Mouse (Mus musculus) ES-CJ7 (cell line): ENCODE measurements at regions not wholly inside any gene's neighbourhood (a gene's known extent, or its start where the extent isn't known, plus 50 kb on each side); places are given as distances from the start of the nearest gene placed in this dataset.
"Not testable (repeated sequence)": the region's sequence is repeated elsewhere in the genome, so short reads cannot be mapped to it uniquely, and the experiment has no call there.

Experiments
- DNase-seq: peaks from one replicate; pipeline ENCODE4 v3.0.0; 2011; ENCODE audit warnings: low read depth, low spot score

DNA sequence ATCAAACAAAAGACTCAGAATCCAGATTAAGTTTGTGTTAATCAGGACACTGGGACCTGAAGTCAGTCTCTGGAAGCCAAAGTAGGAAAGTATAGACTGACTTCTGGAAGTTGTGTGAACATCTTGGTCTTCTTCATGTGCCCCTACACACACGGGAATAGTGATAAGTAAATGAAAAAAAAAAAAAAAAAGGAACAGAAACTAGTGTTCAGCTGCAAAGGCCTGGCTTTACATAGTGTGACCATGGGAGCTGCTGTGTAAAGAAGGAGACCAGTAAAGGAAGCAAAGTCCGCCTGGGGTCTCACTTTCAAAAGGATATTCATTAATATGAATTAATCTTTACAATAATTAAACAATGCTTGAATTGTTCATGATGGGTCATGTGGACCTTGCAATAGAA lies 190.6 kb upstream of the Tmc3 start:
- DNase-seq = no peak

DNA sequence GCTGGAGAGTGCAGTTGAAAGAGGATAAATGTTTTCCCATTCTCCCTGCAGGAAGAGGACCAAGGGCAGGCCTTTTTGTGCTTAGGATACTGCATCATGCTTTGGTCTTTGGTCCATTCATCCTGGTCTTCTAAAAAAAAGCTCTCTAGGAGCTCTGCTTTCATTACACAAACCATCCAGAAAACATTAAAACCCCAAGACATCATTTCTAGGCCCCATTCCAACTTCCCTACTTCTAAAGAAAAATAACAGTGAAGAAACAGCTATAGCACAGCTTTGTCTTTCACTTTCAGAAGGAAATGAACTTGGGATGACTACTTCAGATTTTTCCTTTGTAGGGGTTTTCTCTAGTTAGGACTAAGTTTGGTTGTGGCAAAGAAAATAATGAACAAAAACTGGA lies 185.1 kb upstream of the Tmc3 start:
- no peak for DNase-seq

DNA sequence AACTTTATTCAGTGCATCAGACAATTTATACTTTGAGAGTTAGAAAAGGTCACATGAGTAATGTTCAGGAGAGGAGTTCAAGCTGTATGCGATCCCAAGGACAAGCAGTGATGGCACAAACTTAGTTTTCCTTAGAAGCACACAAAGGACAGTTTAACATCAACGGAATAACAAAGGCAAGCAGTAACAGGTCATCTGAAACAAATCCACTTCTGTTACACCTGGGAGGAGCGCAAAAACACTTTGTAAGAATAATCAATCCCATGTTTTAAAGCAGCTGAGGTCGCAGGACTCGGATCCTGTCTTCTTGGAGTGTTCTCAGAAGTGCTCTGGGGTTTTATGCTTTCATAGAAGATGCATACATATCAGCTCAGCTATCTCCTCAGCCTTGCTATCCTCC lies 183.7 kb upstream of the Tmc3 start:
- peak; percentile 75 for DNase-seq

DNA sequence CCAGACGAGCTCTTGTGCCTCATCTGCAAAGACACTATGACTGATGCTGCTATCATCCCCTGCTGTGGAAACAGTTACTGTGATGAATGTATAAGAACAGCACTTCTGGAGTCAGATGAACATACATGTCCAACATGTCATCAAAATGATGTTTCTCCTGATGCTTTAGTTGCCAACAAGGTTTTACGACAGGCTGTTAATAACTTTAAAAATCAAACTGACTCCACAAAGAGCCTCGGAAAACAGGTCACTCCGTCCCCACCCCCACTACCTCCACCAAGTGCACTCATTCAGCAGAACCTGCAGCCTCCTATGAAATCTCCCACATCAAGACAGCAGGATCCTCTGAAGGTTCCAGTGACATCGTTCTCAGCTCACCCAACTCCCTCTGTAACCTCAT lies 172.0 kb upstream of the Tmc3 start:
- not testable (repeated sequence) for DNase-seq

DNA sequence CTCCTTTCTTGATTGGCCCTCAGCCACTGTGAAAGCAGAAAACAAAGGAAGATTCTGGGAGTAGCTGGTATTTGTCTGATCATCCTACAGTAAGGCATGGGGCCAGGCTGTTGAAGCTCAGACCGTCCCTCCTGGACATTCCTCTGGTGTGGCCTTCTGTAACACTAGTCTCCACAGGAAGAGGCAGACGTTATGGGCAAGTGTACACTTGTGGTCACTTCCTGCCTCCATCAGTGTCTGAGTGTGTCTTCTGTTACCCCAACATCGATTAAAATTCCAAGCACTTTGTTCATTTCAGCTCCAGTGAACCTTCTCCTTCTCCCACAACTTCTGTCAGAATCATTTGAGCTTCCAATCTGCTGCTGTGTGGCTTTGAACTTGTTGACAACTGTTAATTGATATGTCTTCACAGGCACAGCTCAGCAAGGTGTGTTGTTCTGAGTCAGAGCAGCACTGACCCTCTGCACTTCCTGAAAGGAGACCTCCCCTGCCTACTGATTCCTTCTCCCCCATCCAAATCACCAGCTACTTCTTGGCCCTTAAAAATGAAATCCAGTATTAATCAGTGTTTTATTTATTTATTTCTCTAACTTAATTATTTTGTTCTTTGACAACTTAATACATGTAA lies 154.7 kb upstream of the Tmc3 start:
- no peak for DNase-seq

DNA sequence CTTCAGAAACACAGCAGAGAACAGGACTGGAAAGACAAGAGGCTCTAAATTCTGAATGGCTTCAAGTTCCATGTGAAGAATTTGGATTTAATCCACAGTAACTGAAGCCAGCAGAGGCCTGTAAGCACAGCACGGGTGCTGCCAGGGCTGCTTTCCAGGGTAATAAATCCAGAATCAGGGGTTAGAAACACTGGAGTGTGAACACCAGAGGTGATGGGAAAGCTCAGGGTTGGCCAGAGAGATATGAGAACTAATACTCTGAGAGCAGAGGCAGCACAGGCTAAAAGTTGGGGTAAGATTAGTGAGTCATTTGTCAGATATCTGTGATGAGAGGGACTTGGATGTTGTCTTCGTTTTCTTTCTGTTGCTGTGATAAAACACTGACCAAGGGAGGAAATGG lies 153.6 kb upstream of the Tmc3 start:
- no peak for DNase-seq

DNA sequence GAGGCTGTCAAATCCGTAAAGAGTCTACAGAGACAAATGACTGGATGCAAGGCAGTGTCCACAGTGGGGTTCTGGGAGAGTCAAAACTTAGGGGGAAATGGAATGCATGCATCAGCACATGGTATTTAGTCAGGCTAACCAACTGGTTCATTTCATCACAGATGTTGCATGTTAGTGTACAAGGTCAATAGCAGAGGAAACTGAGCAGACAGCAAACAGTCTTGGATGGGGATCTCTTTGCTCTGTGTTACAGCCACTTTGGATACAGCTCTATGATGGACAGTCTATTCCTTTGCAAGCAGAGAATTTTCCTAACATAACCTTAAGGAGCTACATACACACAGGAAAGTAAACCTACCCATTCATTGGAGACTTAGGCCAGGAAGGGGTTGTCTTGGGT lies 151.9 kb upstream of the Tmc3 start:
- DNase-seq = no peak

DNA sequence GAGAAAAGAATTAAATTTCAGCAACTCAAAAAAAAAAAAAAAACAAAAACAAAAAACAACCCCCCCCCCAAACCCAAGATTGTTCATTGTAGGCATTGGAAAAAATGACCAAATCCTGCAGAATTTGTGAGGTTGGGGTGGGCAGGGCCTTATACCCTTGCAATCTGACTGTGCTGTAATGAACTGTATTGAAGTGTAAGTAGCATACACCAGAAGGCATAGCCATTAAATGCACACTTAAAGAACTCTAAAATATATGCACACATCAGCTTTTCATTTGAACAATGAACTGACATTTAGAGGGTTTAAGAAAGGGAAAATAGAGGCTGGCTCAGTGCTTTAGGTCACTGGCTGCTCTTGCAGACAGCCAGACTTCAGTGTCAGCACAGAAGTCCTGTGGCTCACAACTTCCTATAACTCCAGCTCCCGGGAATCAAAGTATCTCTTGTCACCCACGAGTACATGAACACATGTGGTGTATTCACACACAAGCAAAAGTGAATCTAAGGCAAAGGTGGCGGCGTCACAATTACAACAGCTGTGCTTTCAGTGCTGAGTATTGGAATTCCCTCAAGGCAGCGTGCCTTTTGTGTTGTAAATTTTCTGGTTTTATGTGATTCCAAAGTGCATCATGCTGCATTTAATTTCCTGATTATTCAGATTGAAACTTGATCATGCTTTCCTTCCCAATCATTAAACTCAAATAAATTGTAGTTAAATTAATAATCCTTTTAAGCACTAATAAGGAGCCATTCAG lies 150.6 kb upstream of the Tmc3 start:
- no peak for DNase-seq

DNA sequence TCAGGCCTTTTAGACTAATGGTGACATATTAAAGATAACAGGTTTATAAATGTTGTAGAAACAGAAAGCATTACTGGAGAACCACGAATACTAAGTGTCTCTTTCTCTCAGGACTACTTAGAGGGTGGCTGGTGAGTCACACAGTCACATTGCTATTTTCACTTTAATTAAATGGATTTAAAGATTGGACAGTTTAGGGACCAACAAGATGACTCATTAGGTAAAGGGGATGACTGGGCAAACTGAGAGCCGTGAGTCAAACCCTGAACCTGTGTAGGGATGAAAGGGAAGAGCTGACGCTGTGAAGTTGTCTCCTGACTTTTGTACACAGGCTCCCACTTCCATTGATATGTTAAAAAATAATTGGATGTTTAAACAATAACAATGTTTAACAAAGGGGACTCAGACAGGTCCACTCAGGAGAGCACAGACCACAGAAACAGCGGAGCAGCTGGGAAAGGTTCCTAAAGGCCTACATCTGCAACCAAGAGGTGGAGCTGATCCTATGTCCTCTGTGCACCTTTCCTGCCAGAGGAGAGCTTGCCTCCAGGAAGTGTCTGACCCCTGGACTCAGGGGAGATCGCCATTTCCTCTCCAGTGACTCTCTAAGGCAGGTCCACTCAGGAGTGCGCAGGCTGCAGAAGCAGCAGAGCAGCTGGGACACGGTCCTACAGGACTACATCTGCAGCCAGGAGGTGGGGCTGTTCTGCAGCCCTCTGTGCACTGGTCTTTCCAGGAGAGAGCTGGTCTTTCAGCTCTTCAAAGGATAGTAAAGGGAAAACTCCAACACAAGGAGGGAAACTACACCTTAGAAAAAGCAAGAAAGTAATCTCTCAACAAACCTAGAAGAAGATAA lies 146.0 kb upstream of the Tmc3 start:
- DNase-seq = peak; percentile 7

DNA sequence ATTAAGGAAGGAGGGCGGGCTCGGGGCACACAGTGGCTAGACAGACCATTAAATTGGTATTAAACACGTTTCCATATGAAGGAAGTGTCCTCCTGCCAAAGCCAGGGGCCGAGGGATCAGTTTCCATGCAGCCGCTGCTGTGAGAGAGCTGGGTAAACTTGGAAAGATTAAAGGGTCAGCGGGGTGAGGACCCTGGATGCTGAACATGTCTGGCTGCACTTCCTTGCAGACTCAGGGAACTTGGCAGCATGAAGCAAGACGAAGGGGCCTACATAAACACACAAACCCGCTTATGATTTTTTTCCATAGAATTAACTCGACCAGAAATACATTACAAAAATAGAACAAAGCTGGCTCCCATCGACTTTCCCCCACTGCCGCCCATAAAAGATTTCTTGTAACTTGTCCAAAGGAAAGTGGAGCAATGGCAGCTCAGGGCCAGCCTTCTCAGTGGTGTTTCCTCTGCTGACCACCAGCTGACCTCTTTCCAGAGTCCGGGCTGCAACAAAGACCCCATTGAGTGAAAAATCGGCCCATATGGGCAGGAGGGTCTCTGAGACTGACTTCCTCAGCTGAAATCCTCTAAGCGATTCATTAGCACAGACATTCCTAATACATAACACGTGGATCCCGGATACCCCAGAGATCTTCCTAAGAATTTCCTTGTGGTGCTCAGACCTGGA lies 141.0 kb upstream of the Tmc3 start:
- no peak for DNase-seq

DNA sequence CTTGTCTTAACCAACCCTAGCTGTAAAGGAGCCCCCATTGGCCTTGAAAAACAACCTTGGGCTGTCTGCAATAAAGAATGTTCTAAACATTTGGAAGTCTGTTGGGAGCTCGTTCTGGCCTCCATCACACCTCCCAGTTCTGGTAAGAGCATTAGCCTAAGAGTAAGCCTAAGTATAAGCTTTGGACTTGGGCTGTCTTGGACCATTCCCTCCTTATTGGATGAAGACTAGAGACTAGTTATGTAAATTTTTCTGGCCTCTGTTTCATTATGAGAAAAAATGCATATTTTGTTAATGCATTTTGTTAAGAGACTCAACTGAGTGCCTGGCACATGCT lies 140.5 kb upstream of the Tmc3 start:
- DNase-seq = no peak

DNA sequence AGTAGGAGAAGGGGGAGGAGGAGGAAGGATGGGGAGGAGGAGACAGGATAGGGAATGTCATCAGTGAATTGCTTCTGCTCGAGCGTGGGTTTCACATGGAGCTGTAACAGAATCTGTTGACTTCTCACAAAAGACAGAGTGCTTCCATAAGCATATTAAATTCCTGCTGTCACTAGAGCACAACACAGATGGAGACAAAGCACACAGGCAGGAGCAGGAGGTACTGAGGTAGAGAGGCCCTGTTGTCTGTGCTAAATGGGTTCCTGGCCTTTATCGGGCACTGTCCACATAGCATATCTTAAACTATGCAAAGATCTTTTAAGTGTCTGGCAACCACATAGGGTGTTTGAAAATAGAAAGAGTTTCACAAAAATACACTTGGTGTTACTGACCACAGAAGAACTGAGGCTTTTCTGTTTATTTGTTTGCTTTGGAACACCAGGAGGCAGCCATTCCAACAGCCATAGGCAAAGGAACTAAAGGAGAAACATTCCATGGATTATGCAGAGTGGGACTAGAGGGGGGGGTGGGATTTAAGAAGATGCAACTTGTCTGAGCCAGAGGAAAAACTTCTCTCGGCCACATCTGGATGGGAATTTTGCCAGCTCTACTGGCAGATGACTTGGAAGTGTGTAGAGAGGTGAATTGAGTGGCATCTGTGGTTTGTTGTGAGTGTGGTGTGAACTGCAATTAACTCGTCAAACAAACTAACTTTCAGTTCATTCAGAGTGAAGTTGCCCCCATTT lies 139.4 kb upstream of the Tmc3 start:
- no peak for DNase-seq

DNA sequence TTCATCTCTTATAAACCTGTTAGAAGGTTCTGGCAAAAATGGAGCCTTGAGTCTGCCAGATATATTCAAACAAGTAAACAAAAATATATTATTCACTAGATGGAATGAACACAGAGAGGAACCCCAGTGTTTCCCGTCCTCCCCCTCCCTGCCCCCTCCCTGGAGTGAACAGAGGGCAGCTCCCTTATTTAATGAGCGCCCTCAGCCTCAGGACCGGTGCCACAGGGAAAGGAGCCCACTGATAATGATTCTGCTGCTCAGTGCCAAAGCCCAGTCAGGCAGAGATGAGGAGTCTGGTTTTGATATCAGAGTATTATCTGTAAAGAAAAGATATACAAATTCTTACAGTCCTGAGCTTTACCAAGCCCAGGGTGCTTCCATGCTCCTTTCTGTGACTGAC lies 134.4 kb upstream of the Tmc3 start:
- no peak for DNase-seq

DNA sequence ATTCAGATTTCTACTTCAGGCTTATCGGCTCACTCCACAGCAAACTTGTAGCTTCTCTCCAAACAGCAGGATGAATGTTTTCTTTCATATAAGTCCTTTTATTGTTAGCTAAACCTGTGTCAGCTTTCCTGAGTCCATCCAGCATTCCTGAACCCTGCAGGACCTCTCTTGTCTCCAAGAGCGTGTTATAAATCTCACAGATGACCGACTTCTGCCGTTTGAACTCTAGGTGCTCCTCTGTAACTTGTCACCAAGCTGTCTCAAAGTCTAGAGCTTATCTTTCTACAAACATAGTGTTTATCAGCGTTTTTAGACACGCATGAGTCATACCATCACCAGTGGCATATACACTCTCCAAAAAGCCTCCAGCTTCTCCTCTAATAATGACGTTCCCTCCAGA lies 132.4 kb upstream of the Tmc3 start:
- DNase-seq = no peak

DNA sequence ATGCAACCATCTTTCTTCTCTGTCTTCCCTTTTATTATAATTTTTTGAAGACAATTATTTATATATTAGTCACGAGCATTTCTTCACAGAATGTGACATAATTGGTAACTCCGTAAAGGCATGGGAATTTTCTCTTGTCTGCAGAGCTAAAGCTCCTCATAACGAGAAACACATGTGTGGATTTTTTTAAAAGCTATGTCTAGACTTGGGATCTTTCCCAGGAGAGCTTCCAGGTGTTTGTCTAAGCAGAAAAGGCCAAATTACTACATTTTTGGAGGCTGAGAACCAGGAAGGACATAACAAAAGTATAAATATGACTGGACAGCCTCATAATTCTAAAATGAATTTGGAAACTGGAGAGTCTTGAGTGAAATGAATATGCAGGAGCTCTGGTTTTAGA lies 125.2 kb upstream of the Tmc3 start:
- no peak for DNase-seq

DNA sequence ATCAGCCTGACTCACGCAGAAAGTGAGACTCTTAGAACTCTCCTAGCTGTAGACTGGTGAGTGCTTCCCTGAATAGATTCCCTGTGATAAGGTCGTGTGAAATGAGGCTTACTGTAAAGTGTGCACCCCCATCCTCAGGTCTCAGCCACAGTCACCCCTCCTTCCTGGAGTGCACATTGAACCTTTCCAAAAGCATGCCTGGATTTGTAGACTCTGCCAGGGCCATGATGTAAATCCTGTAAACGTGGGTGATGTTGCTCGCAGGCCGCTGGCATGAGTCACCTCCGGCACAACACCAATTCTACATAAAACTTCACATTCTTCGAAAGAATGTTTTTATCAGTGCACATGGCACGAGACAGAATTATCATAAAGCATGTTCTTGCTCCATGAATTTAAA lies 117.7 kb upstream of the Tmc3 start:
- no peak for DNase-seq

DNA sequence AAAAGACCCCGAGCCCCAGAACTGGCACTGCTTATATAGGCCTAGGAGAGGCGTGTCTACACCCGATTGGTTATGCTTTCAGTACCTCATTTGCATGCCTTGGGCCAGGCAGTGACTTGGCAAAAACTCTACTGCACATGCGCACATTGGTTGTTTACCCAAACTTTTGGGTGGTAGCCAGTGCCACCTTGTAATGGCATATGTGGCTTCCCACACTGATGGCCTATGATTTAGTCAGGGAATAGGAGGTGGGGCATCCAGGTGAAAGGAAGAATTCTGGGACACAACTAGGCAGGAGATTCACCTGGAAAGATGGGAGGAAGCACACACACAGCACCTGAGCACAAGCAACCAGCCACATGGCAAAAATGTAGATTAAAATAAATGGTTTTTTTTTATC lies 114.9 kb upstream of the Tmc3 start:
- not testable (repeated sequence) for DNase-seq

DNA sequence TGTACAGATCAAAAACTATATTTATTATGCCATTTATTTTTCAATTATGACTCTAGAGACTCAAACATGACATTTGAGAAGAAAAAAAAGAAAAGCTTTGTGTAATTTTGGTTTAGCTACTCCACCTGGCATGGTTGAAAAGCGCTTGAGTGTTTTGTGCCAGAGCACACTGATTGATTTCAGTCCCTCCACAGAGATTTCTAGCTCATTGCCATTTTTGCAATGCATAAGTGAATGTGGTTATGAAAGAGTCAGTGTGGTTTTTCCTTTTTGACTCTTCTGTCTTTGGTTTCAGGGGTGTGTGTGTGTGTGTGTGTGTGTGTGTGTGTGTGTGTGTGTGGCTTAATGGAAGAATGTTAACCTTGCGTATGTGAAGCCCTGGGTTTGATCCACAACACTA lies 113.6 kb upstream of the Tmc3 start:
- no peak for DNase-seq

DNA sequence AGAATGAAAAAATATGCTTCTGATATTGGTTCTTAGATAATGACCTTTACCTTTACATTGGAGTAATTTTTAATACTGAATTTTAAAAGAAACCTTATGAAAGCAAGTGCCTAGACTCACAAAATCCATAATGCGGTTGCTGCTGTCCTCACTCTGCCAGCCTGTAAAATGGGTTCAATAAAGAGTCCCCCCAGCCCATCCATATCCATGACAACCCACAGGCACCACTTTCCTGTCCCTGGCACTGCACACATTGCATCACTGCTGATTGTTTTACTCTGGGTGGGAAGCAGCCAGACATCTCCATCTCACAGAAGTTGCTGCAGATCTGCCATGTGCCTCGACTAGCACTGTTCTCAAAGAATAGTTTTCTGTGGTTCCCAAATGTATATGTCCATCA lies 110.3 kb upstream of the Tmc3 start:
- DNase-seq = no peak

DNA sequence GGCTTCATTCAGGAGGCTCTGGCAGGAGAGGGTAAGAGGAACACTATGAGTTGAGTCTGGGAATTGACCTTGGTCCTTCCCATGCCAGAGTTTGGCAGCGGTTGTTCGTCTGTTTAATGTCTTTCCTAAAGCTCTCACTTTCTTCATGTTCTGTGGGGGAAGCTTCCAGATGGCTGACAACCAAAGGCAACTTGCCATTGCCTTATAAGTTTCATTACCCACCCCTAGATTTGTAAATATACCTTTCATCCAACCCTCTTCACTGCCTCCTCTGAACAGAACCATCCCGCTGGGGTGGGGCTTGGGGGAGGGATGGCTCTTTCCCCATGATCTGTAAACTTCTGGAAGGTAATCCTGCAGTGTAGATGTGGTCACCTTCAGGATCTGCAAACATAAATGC lies 109.7 kb upstream of the Tmc3 start:
- no peak for DNase-seq

DNA sequence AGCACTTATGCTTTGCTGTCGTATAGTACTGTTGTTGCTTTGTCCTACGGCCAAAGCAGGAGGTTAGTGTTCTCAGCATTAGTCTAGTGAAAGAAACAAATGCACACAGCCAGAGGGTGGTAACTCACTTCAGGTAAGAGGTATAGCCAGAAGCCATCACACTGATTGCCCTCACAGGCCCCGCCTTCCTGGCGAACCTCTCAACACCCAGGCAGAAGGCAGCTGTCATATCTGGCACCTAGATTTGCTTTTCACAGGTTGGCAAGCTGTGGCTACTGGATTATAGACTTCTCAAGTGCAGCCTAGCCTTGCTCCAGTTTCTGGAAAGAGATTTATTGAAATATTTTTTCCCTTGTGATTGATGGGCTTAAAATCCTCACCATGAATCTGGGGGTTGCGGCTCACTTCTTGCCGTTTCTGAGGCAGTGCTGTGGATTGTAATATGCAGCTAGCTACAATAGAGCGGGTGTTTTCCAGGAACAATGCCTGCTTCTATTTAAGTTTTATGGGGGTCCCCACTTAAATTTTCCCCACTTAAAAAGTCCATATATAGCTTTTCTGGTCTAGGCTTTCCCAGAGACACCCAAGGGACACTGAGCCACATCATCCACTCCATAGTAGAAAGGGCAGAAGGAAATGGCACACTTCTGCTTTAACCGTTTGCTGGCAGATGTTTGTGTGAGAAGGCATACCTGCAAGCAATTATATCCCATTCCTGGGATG lies 109.1 kb upstream of the Tmc3 start:
- DNase-seq = no peak
